35 mouse cellular contexts compared by ENCODE assay signal in the genomic region with DNA sequence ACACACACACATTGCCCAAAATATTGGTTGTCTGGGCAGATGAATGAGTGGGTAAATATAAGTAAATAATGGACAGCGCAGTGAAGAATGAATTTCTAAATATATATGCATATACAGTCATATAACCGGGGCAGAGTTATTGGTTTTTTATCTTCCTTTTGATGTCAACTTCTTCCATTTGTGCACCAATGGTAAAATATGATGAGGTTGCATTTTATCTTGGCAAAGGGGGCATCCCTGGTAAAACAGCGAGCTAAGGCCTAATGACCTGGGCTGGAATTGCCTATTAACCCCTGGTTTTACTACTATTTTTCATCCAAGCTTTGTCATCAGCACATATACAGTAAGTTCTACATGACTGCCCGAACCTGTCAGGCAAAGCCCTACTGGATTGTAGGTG.
"Had no signal": no experiment of that assay in that cellular context is flagged by ENCODE, and none has a peak within 500 bp of the region (broad histone marks: within the 10 kb centered on the region; RNA-seq: fewer than 3 reads in every experiment).

No protein-coding gene starts in this region.

- ATAC-seq: hindbrain, embryonic 16.5 days; hindbrain, postnatal 0 days; inflammation-experienced regulatory T-cells, adult 6 months; intestine, embryonic 15.5 days; intestine, embryonic 16.5 days; intestine, postnatal 0 days had no signal

- H3K4me3 ChIP-seq: heart, embryonic 12.5 days; heart, embryonic 13.5 days; heart, embryonic 15.5 days; hindbrain, embryonic 10.5 days; hindbrain, embryonic 12.5 days; hindbrain, embryonic 13.5 days; hindbrain, embryonic 15.5 days; intestine, embryonic 15.5 days; kidney, embryonic 15.5 days; layer of hippocampus, adult 2 months; left cerebral cortex, adult 2 months had no signal

- H3K4me1 ChIP-seq: heart, embryonic 15.5 days; intestine, embryonic 15.5 days had no signal

- H3K27me3 ChIP-seq: heart, embryonic 12.5 days; heart, embryonic 13.5 days; heart, embryonic 15.5 days; hindbrain, embryonic 12.5 days; hindbrain, embryonic 13.5 days; hindbrain, embryonic 15.5 days; intestine, embryonic 15.5 days; kidney, embryonic 15.5 days had no signal

- H3K9ac ChIP-seq: heart, embryonic 12.5 days; heart, embryonic 13.5 days; heart, embryonic 15.5 days; hindbrain, embryonic 12.5 days; hindbrain, embryonic 13.5 days; hindbrain, embryonic 14.5 days; hindbrain, embryonic 15.5 days; intestine, embryonic 15.5 days; kidney, embryonic 15.5 days had no signal

- H3K36me3 ChIP-seq: heart, embryonic 12.5 days; heart, embryonic 13.5 days; heart, embryonic 15.5 days; hindbrain, embryonic 10.5 days; hindbrain, embryonic 12.5 days; hindbrain, embryonic 13.5 days; hindbrain, embryonic 15.5 days; intestine, embryonic 15.5 days; kidney, embryonic 15.5 days had no signal

- H3K27ac ChIP-seq: heart, embryonic 13.5 days; heart, embryonic 15.5 days; hindbrain, embryonic 10.5 days; hindbrain, embryonic 12.5 days; hindbrain, embryonic 13.5 days; hindbrain, embryonic 14.5 days; hindbrain, embryonic 15.5 days; hindbrain, postnatal 0 days; intestine, embryonic 15.5 days; kidney, embryonic 15.5 days; kidney, postnatal 0 days; layer of hippocampus, adult 2 months; left cerebral cortex, adult 2 months had no signal

- DNase-seq: heart, postnatal 10 days; heart, postnatal 14 days; heart, postnatal 36 days; heart, postnatal 4 days; kidney, adult 11 months; kidney, adult 18-20 months; kidney, adult 2 months; kidney, adult 8-10 months; kidney, adult 9 months; kidney, postnatal 10 days; kidney, postnatal 14 days; kidney, postnatal 25 days; kidney, postnatal 36 days; kidney, postnatal 4 days; layer of hippocampus, adult 9-11 months; layer of hippocampus, postnatal 36 days had no signal

- H3K9me3 ChIP-seq: heart, embryonic 12.5 days; heart, embryonic 13.5 days; heart, embryonic 15.5 days; hindbrain, embryonic 10.5 days; hindbrain, embryonic 12.5 days; hindbrain, embryonic 13.5 days; hindbrain, embryonic 15.5 days; intestine, embryonic 15.5 days; kidney, embryonic 15.5 days had no signal

- H3K4me2 ChIP-seq: heart, embryonic 11.5 days; heart, embryonic 12.5 days; heart, embryonic 13.5 days; heart, embryonic 15.5 days; hindbrain, embryonic 12.5 days; hindbrain, embryonic 13.5 days; hindbrain, embryonic 14.5 days; hindbrain, embryonic 15.5 days; intestine, embryonic 15.5 days; kidney, embryonic 15.5 days had no signal
